Mouse (Mus musculus): Measurements from ENCODE around the gene Abcb10. TPM values are rescaled to one million over a fixed set of nuclear protein-coding genes. Genes with fewer than 3 reads are reported as not detected.

The Abcb10 gene
- total and polyA plus RNA-seq, 2 experiments from 2014 or later: 17.2 to 34.5 TPM

DNA sequence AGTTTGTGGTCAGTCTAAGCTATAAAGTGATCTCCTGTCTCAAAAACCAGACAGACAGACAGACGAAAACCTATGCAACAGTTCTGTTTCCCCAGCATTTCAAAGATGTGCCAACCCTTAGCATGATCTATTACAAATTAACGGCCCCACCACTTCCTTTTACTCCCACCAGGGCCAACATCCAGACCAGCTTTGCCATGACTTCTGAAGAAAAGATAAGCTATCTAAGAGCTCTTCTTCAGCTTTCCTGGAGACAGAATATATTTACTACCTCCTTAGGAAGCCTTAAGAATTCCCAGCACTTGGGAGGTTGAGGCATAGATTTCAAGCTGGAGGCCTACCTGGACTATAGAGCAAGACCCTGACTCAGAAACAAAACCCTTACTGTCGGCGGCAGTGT is 2.7 kb downstream of the Abcb10 start:
- H3K27ac ChIP-seq (ENCODE audit: low read depth): no peak overlapping the region
- H3K4me2 ChIP-seq (ENCODE audit: low read depth, low read length): no peak overlapping the region
- peaks cover 10% of the 10 kb centered on the region for H3K4me1 ChIP-seq (ENCODE audit: control insufficient read depth, insufficient read depth)
- no peak overlapping the region for H3K9ac ChIP-seq (replicated peaks; ENCODE audit: low read depth, low read length)
- whole genome bisulfite sequencing: 63% methylated on average over 4 of the region's 4 CpGs
- TF ChIP-seq CTCF (IDR thresholded peaks at IDR 0.05; ENCODE audit: low read depth) (no peak), EP300 (IDR thresholded peaks at IDR 0.05; ENCODE audit: low read depth) (no peak)
- no peaks in the 10 kb centered on the region for H3K27me3 ChIP-seq (ENCODE audit: control insufficient read depth, insufficient read depth, low read length)
- no peaks in the 10 kb centered on the region for H3K36me3 ChIP-seq (replicated peaks; ENCODE audit: control insufficient read depth, insufficient read depth, low read length)
- ATAC-seq (ENCODE audit: insufficient read depth, low read depth): no peak
- DNase-seq (ENCODE audit: low spot score): no peak
- H3K9me3 ChIP-seq (replicated peaks; ENCODE audit: control insufficient read depth, low read length): no peaks in the 10 kb centered on the region
- H3K4me3 ChIP-seq (ENCODE audit: low read depth, low read length): no peak overlapping the region

DNA sequence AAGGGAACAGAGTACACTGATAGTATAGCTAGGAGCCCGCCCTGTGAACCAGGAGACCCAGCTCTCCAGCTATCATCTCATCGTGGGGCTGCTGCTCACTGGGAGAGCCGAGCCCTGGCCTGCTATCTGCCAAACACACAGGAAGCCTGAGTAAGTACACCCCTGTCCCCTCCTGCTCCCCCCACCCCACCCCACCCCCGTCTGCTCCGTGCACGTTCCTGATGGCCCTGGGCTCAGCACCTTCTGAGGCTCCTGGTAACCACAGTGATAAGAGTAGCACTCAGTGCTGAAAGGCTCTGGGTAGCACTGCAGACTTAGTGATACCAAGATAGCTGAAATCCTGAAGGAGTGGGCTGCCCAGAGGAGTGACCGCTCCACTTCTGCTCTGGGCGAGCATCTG is 4.0 kb downstream of the Abcb10 start:
- TF ChIP-seq EP300 (IDR thresholded peaks at IDR 0.05; ENCODE audit: low read depth) (no peak), CTCF (IDR thresholded peaks at IDR 0.05; ENCODE audit: low read depth) (no peak)
- DNase-seq (ENCODE audit: low spot score) (no peak), ATAC-seq (ENCODE audit: insufficient read depth, low read depth) (no peak)
- H3K4me1 ChIP-seq (ENCODE audit: control insufficient read depth, insufficient read depth): peaks cover 10% of the 10 kb centered on the region
- peak overlapping the region; percentile 64; the same call in 1 of the 2 replicates for H3K27ac ChIP-seq (ENCODE audit: low read depth)
- H3K36me3 ChIP-seq (replicated peaks; ENCODE audit: control insufficient read depth, insufficient read depth, low read length): no peaks in the 10 kb centered on the region
- peak overlapping the region; percentile 35; the same call in 1 of the 2 replicates for H3K4me2 ChIP-seq (ENCODE audit: low read depth, low read length)
- WGBS: 31% methylated on average over 8 of the region's 8 CpGs
- H3K9me3 ChIP-seq (replicated peaks; ENCODE audit: control insufficient read depth, low read length): no peaks in the 10 kb centered on the region
- no peak overlapping the region for H3K9ac ChIP-seq (replicated peaks; ENCODE audit: low read depth, low read length)
- no peaks in the 10 kb centered on the region for H3K27me3 ChIP-seq (ENCODE audit: control insufficient read depth, insufficient read depth, low read length)
- no peak overlapping the region for H3K4me3 ChIP-seq (ENCODE audit: low read depth, low read length)

GRCm38 (mm10) chr8:123978166-123978838 is 4.6 kb downstream of the Abcb10 start:
- no peak overlapping the region; the same call in 1 of the 2 replicates for H3K9ac ChIP-seq (replicated peaks; ENCODE audit: low read depth, low read length)
- no peaks in the 10 kb centered on the region for H3K36me3 ChIP-seq (replicated peaks; ENCODE audit: control insufficient read depth, insufficient read depth, low read length)
- DNase-seq (ENCODE audit: low spot score) (peak; percentile 57), ATAC-seq (ENCODE audit: insufficient read depth, low read depth) (no peak; the same call in 1 of the 2 replicates)
- 19% methylated on average over 14 of the region's 14 CpGs for WGBS
- H3K4me2 ChIP-seq (ENCODE audit: low read depth, low read length): peak overlapping the region; percentile 35
- TF ChIP-seq CTCF (IDR thresholded peaks at IDR 0.05; ENCODE audit: low read depth) (no peak), EP300 (IDR thresholded peaks at IDR 0.05; ENCODE audit: low read depth) (no peak)
- no peaks in the 10 kb centered on the region for H3K9me3 ChIP-seq (replicated peaks; ENCODE audit: control insufficient read depth, low read length)
- peak overlapping the region; percentile 64 for H3K27ac ChIP-seq (ENCODE audit: low read depth)
- no peaks in the 10 kb centered on the region for H3K27me3 ChIP-seq (ENCODE audit: control insufficient read depth, insufficient read depth, low read length)
- peaks cover 10% of the 10 kb centered on the region for H3K4me1 ChIP-seq (ENCODE audit: control insufficient read depth, insufficient read depth)
- H3K4me3 ChIP-seq (ENCODE audit: low read depth, low read length): no peak overlapping the region

DNA sequence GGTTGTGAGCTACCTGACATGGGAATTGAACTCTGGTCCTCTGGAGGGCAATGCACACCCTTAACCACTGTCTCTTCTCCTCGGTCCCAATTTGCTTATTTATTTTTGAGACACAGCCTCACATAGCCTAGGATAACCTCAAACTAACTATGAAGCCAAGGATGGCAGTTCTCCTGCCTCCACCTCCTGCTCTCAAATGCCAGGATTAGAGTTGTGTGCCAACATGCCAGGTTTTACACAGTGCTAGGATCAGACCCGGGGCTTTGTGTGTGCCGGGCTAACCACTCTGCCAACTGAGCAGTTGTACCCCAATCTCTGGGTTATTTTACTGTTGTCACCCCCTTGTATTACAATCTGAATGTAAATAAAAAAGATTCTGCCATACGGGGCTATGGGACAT is 5.4 kb downstream of the Abcb10 start:
- WGBS: 82% methylated on average over 4 of the region's 4 CpGs
- no peak overlapping the region for H3K4me3 ChIP-seq (ENCODE audit: low read depth, low read length)
- TF ChIP-seq CTCF (IDR thresholded peaks at IDR 0.05; ENCODE audit: low read depth) (no peak), EP300 (IDR thresholded peaks at IDR 0.05; ENCODE audit: low read depth) (no peak)

DNA sequence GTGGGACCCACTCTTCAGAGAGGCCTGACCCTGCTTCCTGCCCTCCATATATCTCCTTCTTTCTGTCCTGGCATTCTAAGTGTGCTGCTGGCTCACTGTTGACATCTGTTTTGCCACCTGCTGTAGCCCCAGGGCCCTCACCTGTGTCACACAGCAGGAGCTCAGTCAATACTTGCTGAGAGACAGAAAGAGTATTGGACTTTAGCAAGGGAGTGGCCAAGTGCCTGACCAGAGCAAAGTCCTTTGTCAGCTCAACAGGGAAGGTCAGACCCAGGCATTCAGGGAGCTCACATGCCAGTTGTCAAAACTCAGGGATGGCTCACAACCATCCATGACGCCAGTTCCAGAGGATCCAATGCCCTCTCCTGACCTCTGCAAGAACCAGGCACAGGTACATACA is 9.4 kb downstream of the Abcb10 start:
- peaks cover under 1% of the 10 kb centered on the region; the same call in 1 of the 2 replicates for H3K4me1 ChIP-seq (ENCODE audit: control insufficient read depth, insufficient read depth)
- H3K9ac ChIP-seq (replicated peaks; ENCODE audit: low read depth, low read length): no peak overlapping the region
- no peaks in the 10 kb centered on the region for H3K27me3 ChIP-seq (ENCODE audit: control insufficient read depth, insufficient read depth, low read length)
- H3K27ac ChIP-seq (ENCODE audit: low read depth): no peak overlapping the region
- 79% methylated on average over 1 of the region's 1 CpGs for WGBS
- ATAC-seq (ENCODE audit: insufficient read depth, low read depth) (no peak), DNase-seq (ENCODE audit: low spot score) (no peak)
- no peak overlapping the region for H3K4me2 ChIP-seq (ENCODE audit: low read depth, low read length)
- no peaks in the 10 kb centered on the region for H3K9me3 ChIP-seq (replicated peaks; ENCODE audit: control insufficient read depth, low read length)
- 0 out of 2 replicates have a peak, but pooled peaks cover 5% of the 10 kb centered on the region for H3K36me3 ChIP-seq (replicated peaks; ENCODE audit: control insufficient read depth, insufficient read depth, low read length)
- TF ChIP-seq CTCF (IDR thresholded peaks at IDR 0.05; ENCODE audit: low read depth): no peak
- no peak for TF ChIP-seq EP300 (IDR thresholded peaks at IDR 0.05; ENCODE audit: low read depth)
- H3K4me3 ChIP-seq (ENCODE audit: low read depth, low read length): no peak overlapping the region

More for the DNA sequence above, 5.4 kb downstream of the Abcb10 start:
- ATAC-seq (ENCODE audit: insufficient read depth, low read depth): no peak
- Histone ChIP-seq H3K4me2 (ENCODE audit: low read depth, low read length) (no peak overlapping the region), H3K9me3 (replicated peaks; ENCODE audit: control insufficient read depth, low read length) (no peaks in the 10 kb centered on the region), H3K4me1 (ENCODE audit: control insufficient read depth, insufficient read depth) (peaks cover 10% of the 10 kb centered on the region), H3K36me3 (replicated peaks; ENCODE audit: control insufficient read depth, insufficient read depth, low read length) (no peaks in the 10 kb centered on the region), H3K27ac (ENCODE audit: low read depth) (no peak overlapping the region), H3K9ac (replicated peaks; ENCODE audit: low read depth, low read length) (no peak overlapping the region), H3K27me3 (ENCODE audit: control insufficient read depth, insufficient read depth, low read length) (no peaks in the 10 kb centered on the region)
- DNase-seq (ENCODE audit: low spot score): no peak

DNA sequence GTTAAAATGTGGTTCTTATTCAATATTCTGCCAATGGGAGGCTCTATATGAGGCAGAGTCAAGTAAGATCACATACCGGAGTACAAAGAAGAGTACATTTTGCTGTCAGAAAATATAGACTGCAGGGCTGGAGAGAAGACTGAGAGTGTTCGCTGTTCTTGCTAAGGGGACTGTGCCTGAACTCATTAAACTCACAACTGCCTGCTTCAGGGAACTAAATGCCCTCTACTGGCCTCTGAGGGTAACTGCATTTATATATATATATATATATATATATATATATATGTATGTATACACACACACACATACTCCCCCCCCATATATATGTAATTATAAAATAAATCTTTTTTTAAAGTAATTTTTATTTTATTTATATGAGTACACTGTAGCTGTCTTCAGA is 16.0 kb downstream of the Abcb10 start:
- TF ChIP-seq CTCF (IDR thresholded peaks at IDR 0.05; ENCODE audit: low read depth) (peak; percentile 45), EP300 (IDR thresholded peaks at IDR 0.05; ENCODE audit: low read depth) (no peak)
- 71% methylated on average over 2 of the region's 2 CpGs for WGBS
- H3K4me3 ChIP-seq (ENCODE audit: low read depth, low read length): no peak overlapping the region
- H3K9me3 ChIP-seq (replicated peaks; ENCODE audit: control insufficient read depth, low read length): no peaks in the 10 kb centered on the region
- peaks cover 37% of the 10 kb centered on the region for H3K36me3 ChIP-seq (replicated peaks; ENCODE audit: control insufficient read depth, insufficient read depth, low read length)
- no peaks in the 10 kb centered on the region for H3K27me3 ChIP-seq (ENCODE audit: control insufficient read depth, insufficient read depth, low read length)
- no peak for ATAC-seq (ENCODE audit: insufficient read depth, low read depth)
- peak; percentile 72 for DNase-seq (ENCODE audit: low spot score)
- H3K27ac ChIP-seq (ENCODE audit: low read depth): no peak overlapping the region
- no peaks in the 10 kb centered on the region for H3K4me1 ChIP-seq (ENCODE audit: control insufficient read depth, insufficient read depth)
- no peak overlapping the region for H3K4me2 ChIP-seq (ENCODE audit: low read depth, low read length)
- no peak overlapping the region for H3K9ac ChIP-seq (replicated peaks; ENCODE audit: low read depth, low read length)
